Mouse (Mus musculus) forebrain, embryonic 11.5 days (tissue): Measurements from ENCODE around the gene Rgs7. TPM values are rescaled to one million over a fixed set of nuclear protein-coding genes. Genes with fewer than 3 reads are reported as not detected.

Experiments
- ATAC-seq: fragments of 200-750 bp; cut with Nextera tagmentation; replicated peaks from 2 replicates; pipeline ENCODE4 v1.8.0; 2017; ENCODE audit warnings: moderate TSS enrichment; ENCODE audit not compliant: low FRiP score
- DNase-seq: peaks from one replicate; pipeline ENCODE4 v3.0.0-alpha.2; 2017; ENCODE audit warnings: low spot score
- H3K27ac ChIP-seq: fragments of 300-500 bp; sonication (generic); 2 replicates; pipeline ENCODE4 v1.5.1; 2014; ENCODE audit warnings: low read depth, low read length
- H3K27me3 ChIP-seq: fragments of 300-500 bp; sonication (generic); 2 replicates; pipeline ENCODE4 v1.6.1; 2014; ENCODE audit warnings: mild to moderate bottlenecking, low read length, mixed read lengths; ENCODE audit not compliant: control insufficient read depth, insufficient read depth
- H3K36me3 ChIP-seq: fragments of 300-500 bp; sonication (generic); 2 replicates; pipeline ENCODE4 v1.6.1; 2014; ENCODE audit warnings: mild to moderate bottlenecking, low read length, moderate library complexity, mixed read lengths; ENCODE audit not compliant: control insufficient read depth, insufficient read depth
- H3K4me1 ChIP-seq: fragments of 300-500 bp; sonication (generic); replicated peaks from 2 replicates; pipeline ENCODE4 v1.6.1; 2014; ENCODE audit warnings: low read length, mixed read lengths; ENCODE audit not compliant: control insufficient read depth, insufficient read depth
- H3K4me2 ChIP-seq: fragments of 300-500 bp; sonication (generic); 2 replicates; pipeline ENCODE4 v1.6.1; 2014; ENCODE audit warnings: low read depth, mild to moderate bottlenecking, low read length, moderate library complexity, mixed read lengths; ENCODE audit not compliant: severe bottlenecking
- H3K4me3 ChIP-seq: fragments of 300-500 bp; sonication (generic); 2 replicates; pipeline ENCODE4 v1.5.1; 2014; ENCODE audit warnings: low read depth, low read length
- H3K9ac ChIP-seq: fragments of 300-500 bp; sonication (generic); 2 replicates; pipeline ENCODE4 v1.6.1; 2014; ENCODE audit warnings: low read length
- H3K9me3 ChIP-seq: fragments of 300-500 bp; sonication (generic); 2 replicates; pipeline ENCODE4 v1.6.1; 2016; ENCODE audit warnings: low read length, mixed read lengths; ENCODE audit not compliant: control insufficient read depth
- whole genome bisulfite sequencing: fragments of 180-500 bp; shearing (Covaris S2); extraction: QIAGEN DNeasy Blood & Tissue Kit; methylation state at CpG from one replicate; pipeline ENCODE4 v1.1.7; 2014; 5-methylcytosine and 5-hydroxymethylcytosine counted together
- polyA plus RNA-seq: library from polyadenylated mRNA; unstranded; fragments of >200 nt; fragmentation: Nextera tagmentation; extraction: Ambion mirVana; gene quantifications from 2 replicates; pipeline ENCODE4 v1.2.1, GENCODE M21; 2014

The Rgs7 gene
- polyA plus RNA-seq, 1 experiment from 2014 or later = 5.7 TPM

DNA sequence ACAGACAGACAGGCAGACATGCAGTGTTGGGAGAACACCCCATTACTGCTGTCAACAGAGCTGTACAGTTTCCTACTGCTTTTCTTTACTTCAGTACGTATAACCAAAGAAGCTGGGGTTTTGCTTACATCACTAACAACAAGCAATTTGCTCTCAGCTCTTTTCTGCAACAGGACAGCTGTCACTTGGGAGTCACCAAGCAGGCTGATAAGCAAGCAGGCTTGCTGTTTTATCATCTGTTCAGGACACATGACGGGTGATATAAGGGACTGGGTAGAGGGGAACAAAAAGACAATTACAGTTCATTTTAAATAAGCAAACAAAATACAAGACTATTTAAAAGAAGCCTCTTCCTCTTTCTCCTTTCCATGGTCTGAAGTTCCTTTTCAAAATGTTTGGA, 289.4 kb downstream of the Rgs7 start:
- Histone ChIP-seq H3K4me2 (no peak overlapping the region), H3K9me3 (no peaks in the 10 kb centered on the region), H3K9ac (no peak overlapping the region), H3K36me3 (no peaks in the 10 kb centered on the region), H3K27ac (no peak overlapping the region), H3K4me3 (no peak overlapping the region), H3K4me1 (no peaks in the 10 kb centered on the region), H3K27me3 (no peaks in the 10 kb centered on the region)
- DNase-seq (no peak), ATAC-seq (no peak)
- WGBS = 78% methylated on average over 2 of the region's 2 CpGs

DNA sequence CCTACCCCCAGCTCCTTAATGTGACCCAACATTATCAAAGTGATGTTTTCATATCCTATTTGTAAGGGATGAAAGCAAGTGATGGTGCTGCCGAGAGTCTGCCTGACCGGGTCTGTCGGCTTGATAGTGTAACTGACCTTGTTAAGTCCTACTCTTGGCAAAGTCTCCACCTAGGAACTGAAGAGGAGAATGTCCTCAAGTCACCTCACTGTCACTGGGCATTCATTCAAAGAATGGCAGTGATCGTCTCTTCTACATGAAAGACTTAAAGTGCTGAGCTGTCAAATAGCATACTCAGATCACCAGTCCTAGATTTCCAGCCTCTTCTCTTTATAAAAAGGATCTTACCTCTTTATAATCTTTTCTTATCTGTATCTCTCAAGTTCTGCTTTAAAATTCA, 293.4 kb downstream of the Rgs7 start:
- ATAC-seq (no peak), DNase-seq (no peak)
- H3K4me2 ChIP-seq = no peak overlapping the region
- H3K4me3 ChIP-seq = no peak overlapping the region
- no peak overlapping the region for H3K9ac ChIP-seq
- no peak overlapping the region for H3K27ac ChIP-seq
- no peaks in the 10 kb centered on the region for H3K9me3 ChIP-seq
- H3K36me3 ChIP-seq = no peaks in the 10 kb centered on the region
- WGBS = 95% methylated on average over 4 of the region's 4 CpGs
- no peaks in the 10 kb centered on the region for H3K4me1 ChIP-seq
- no peaks in the 10 kb centered on the region for H3K27me3 ChIP-seq

DNA sequence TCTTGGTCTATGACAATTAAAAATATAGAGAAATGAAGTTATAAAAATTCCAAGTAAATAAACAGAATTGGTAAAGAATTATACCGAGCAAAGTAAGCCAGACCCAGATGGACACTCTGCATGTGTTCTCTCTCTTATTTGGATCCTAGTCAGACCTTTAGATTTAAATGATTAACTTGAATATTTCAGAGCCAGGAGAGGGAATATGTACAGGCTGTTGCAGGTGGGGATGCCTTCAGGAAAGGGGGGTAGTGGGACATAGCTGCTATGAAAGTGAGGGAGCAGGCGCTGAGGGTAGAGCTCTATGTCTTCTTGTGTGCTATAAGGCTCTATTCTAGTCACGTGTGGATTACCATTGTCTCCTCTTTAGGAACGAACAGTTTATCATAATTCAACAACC, 296.5 kb downstream of the Rgs7 start:
- Histone ChIP-seq H3K4me3 (no peak overlapping the region), H3K27me3 (no peaks in the 10 kb centered on the region), H3K9ac (no peak overlapping the region), H3K4me2 (no peak overlapping the region), H3K36me3 (no peaks in the 10 kb centered on the region), H3K9me3 (no peaks in the 10 kb centered on the region), H3K4me1 (no peaks in the 10 kb centered on the region), H3K27ac (no peak overlapping the region)
- DNase-seq (no peak), ATAC-seq (no peak)
- 90% methylated on average over 4 of the region's 4 CpGs for WGBS

- no peak overlapping the region for H3K4me2 ChIP-seq
- DNase-seq (no peak), ATAC-seq (no peak)
- H3K27ac ChIP-seq = no peak overlapping the region
- H3K27me3 ChIP-seq = no peaks in the 10 kb centered on the region
- WGBS = 70% methylated on average over 5 of the region's 5 CpGs
- no peaks in the 10 kb centered on the region for H3K9me3 ChIP-seq
- H3K4me3 ChIP-seq = no peak overlapping the region
- H3K36me3 ChIP-seq = no peaks in the 10 kb centered on the region
- no peak overlapping the region for H3K9ac ChIP-seq
- H3K4me1 ChIP-seq = no peaks in the 10 kb centered on the region
These were observed 304.1 kb downstream of the Rgs7 start for GRCm38 (mm10) chr1:175188186-175188585.

- ATAC-seq (no peak), DNase-seq (no peak)
- no peaks in the 10 kb centered on the region for H3K4me1 ChIP-seq
- no peaks in the 10 kb centered on the region for H3K27me3 ChIP-seq
- 90% methylated on average over 2 of the region's 2 CpGs for WGBS
- H3K36me3 ChIP-seq = no peaks in the 10 kb centered on the region
- H3K4me2 ChIP-seq = no peak overlapping the region
- H3K27ac ChIP-seq = no peak overlapping the region
- H3K9me3 ChIP-seq = no peaks in the 10 kb centered on the region
- no peak overlapping the region for H3K4me3 ChIP-seq
- H3K9ac ChIP-seq = no peak overlapping the region
These were observed 307.1 kb downstream of the Rgs7 start for GRCm38 (mm10) chr1:175185211-175185610.

- Histone ChIP-seq H3K4me3 (no peak overlapping the region), H3K9me3 (no peaks in the 10 kb centered on the region), H3K27me3 (no peaks in the 10 kb centered on the region), H3K4me1 (no peaks in the 10 kb centered on the region), H3K9ac (no peak overlapping the region), H3K4me2 (no peak overlapping the region), H3K36me3 (no peaks in the 10 kb centered on the region), H3K27ac (no peak overlapping the region)
- ATAC-seq (no peak), DNase-seq (no peak)
- 77% methylated on average over 3 of the region's 3 CpGs for WGBS
These were observed 307.6 kb downstream of the Rgs7 start for GRCm38 (mm10) chr1:175184736-175185135.

- 92% methylated on average over 1 of the region's 1 CpGs for WGBS
These were observed 313.6 kb downstream of the Rgs7 start for GRCm38 (mm10) chr1:175178733-175179132.

DNA sequence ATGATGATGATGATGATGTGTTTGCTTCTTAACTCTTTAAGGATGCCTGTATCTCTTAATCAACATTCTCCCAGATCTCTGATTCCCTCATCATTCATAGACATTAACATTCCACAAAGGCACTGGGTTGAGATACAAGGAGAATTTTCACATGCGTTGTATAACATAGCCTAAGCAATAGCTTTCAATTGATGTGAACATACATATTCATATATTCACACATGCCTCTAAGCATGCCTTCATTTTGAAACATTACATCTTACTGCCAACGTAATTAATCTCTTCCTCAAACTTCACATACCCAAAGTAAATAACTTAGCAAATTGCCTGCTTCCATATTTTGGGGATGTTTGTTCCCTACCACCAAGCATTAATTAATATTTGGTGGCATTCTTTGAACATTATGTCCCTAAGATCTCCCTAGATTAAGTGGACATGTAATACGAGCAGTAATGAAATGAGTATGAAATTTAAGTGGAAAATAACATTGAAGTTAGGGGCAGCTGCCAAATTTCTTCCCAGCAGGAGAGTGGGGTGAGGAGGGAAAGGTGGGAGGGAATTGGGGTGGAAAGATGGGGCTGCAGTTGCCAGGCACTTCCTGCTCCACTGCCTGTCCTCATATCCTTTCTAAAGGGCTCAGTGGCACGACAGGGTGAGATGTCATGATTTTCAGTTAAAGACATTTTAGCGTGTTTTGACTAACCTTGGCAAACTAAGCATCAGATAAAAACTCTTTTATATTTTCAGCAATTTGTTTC, 317.2 kb downstream of the Rgs7 start:
- 84% methylated on average over 5 of the region's 5 CpGs for WGBS
- Histone ChIP-seq H3K36me3 (no peaks in the 10 kb centered on the region), H3K4me2 (no peak overlapping the region), H3K4me1 (no peaks in the 10 kb centered on the region), H3K4me3 (no peak overlapping the region), H3K9ac (no peak overlapping the region), H3K9me3 (no peaks in the 10 kb centered on the region), H3K27ac (no peak overlapping the region), H3K27me3 (no peaks in the 10 kb centered on the region)
- no peak for DNase-seq
- no peak for ATAC-seq

More at GRCm38 (mm10) chr1:175178733-175179132, 313.6 kb downstream of the Rgs7 start:
- H3K4me3 ChIP-seq = no peak overlapping the region
- no peak overlapping the region for H3K4me2 ChIP-seq
- no peak overlapping the region for H3K27ac ChIP-seq
- no peaks in the 10 kb centered on the region for H3K36me3 ChIP-seq
- no peaks in the 10 kb centered on the region for H3K4me1 ChIP-seq
- H3K9me3 ChIP-seq = no peaks in the 10 kb centered on the region
- ATAC-seq = no peak
- no peak overlapping the region for H3K9ac ChIP-seq
- H3K27me3 ChIP-seq = no peaks in the 10 kb centered on the region
- no peak for DNase-seq

DNA sequence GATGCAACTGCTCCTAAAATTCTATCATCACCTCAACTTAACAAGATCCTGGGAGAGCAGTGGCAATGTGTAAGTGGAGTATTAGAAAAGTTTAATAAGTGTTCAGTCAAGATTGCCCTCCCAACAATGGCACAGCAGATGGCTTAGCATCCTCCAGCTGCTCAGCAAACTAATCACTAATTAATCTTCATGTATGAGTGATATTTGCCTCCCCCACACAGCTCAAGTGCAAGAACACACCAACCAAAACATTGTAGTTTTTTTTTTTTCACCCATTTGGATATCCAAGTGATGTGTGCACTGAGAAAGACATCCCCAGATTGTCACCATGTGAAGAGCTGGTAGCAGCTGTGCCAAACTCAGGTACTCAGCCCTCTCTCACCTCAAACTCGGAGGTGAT, 336.8 kb downstream of the Rgs7 start:
- H3K9ac ChIP-seq = no peak overlapping the region
- 79% methylated on average over 1 of the region's 1 CpGs for WGBS
- no peak overlapping the region for H3K27ac ChIP-seq
- H3K36me3 ChIP-seq = no peaks in the 10 kb centered on the region
- 0 out of 2 replicates have a peak, but pooled peaks have one; percentile 49 for ATAC-seq
- H3K4me2 ChIP-seq = no peak overlapping the region
- no peaks in the 10 kb centered on the region for H3K9me3 ChIP-seq
- no peaks in the 10 kb centered on the region for H3K27me3 ChIP-seq
- H3K4me3 ChIP-seq = no peak overlapping the region
- no peak for DNase-seq
- no peaks in the 10 kb centered on the region for H3K4me1 ChIP-seq
